Mouse (Mus musculus): ENCODE measurements around the gene Hoxc9.

DNA sequence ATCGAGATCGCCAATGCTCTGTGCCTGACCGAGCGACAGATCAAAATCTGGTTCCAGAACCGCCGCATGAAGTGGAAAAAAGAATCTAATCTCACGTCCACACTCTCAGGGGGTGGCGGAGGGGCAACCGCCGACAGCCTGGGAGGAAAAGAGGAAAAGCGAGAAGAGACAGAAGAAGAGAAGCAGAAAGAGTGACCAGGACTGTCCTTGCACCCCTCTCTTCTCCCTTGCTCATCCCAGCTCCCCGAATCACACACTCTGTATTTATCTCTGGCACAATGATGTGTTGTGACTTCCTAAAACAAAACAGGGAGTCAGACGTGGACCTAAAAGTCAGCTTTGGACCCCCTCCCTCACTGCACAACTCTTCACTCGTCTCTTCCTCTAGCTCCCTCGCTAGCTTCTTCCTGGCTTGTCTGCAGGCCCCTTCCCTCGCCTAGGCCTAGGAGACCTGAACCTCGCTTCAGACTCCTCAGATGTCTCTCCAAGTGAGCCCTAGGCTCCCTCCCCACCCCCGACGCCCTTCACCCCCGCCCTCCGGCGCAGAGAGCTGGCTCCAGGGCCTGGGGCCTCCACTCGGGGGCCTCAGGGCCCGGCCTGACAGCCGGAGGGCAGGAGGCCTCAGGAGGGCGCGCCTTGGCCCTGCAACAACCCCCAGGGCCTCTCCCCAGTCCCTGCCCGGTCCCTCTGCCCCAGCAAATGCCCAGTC, 34.8 kb downstream of the Hoxc9 start:
- no peak for TF ChIP-seq CTCF (IDR thresholded peaks at IDR 0.05; ENCODE audit: low read depth)
- TF ChIP-seq EP300 (optimal IDR thresholded peaks at IDR 0.05) = no peak

All from stomach, postnatal 0 days (tissue).